Comparison of ENCODE assay signal across 15 mouse cellular contexts in the genomic region with DNA sequence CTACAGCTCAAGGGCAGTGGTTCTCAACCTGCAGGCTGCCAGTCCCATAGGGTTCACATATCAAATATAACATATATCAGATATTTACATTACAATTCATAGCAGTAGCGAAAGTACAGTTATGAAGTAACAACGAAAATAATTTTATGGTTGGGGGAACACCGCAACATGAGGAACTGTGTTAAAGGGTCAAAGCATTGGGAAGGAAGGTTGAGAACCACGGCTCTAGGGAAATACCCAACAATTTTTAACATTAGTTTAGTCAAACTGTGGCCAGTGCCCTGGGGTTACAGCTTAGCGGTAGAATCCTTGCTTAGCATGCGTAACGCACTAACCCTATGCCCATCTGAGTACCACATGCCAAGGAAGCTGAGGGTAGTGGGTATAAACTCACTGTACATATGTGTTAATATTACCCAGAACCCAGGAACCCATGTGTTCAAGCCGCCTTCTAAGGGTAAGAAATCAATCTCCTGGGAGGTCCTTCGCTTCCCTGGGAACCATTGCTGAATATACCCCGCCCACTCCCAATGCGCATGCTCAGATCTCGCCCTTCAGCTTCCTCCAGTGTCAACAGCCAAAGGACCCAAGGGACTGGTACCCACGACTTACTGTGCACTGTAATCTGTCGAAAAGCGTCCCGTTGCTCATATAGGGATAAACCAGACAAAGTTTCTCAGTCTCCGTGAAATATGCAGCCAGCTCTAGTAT.
"Had no signal": no experiment of that assay in that cellular context is flagged by ENCODE, and none has a peak within 500 bp of the region (broad histone marks: within the 10 kb centered on the region; RNA-seq: fewer than 3 reads in every experiment).

No protein-coding gene starts in this region.

- H3K9ac ChIP-seq: limb, embryonic 13.5 days; liver, embryonic 12.5 days; liver, embryonic 15.5 days; lung, embryonic 15.5 days had no signal

- H3K36me3 ChIP-seq: limb, embryonic 10.5 days; limb, embryonic 13.5 days; liver, embryonic 12.5 days; liver, embryonic 15.5 days; lung, embryonic 15.5 days had no signal

- DNase-seq: kidney, adult 2 months; liver; lung, adult 18-20 months; lung, postnatal 10 days; lung, postnatal 36 days; midbrain, embryonic 14.5 days; thymus, adult 18-20 months; thymus, postnatal 36 days had no signal

- H3K4me2 ChIP-seq: limb, embryonic 13.5 days; liver, embryonic 12.5 days; liver, embryonic 15.5 days; lung, embryonic 15.5 days; midbrain, embryonic 11.5 days had no signal

- H3K9me3 ChIP-seq: limb, embryonic 10.5 days; limb, embryonic 13.5 days; liver, embryonic 12.5 days; liver, embryonic 15.5 days; lung, embryonic 15.5 days had no signal

- ATAC-seq: liver, embryonic 12.5 days had no signal

- H3K27ac ChIP-seq: kidney, postnatal 0 days; limb, embryonic 10.5 days; limb, embryonic 13.5 days; liver, embryonic 12.5 days; liver, embryonic 15.5 days; lung, embryonic 15.5 days had no signal

- H3K4me3 ChIP-seq: limb, embryonic 10.5 days; limb, embryonic 13.5 days; liver, embryonic 12.5 days; liver, embryonic 15.5 days; lung, embryonic 15.5 days had no signal

- H3K27me3 ChIP-seq: limb, embryonic 13.5 days; liver, embryonic 12.5 days; liver, embryonic 15.5 days; lung, embryonic 15.5 days had no signal
